Mouse (Mus musculus): Measurements from ENCODE around the gene Clcn2. TPM values are rescaled to one million over a fixed set of nuclear protein-coding genes. Genes with fewer than 3 reads are reported as not detected.

Clcn2 gene
- polyA plus RNA-seq, 1 experiment, result 122 TPM

DNA sequence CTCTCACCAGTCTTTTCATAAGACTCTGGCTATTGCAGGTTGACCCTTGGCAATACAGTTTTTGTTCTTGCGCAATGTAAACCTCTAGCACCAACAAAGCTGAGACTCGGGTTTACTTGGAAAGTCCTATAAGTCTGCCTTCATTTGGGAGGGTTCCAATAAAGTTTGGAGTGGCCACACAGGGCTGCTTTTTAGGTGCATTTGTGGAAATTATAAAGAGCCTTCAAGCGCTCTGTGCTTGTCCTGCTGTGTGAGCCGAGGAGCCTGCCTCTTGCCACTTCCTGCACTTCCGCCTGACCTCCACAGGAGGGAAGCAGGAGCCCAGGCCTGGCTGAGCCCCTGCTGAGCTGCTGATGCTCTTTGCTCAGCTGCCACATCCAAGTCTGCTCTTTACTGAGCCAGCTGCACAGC lies 6.8 kb upstream of the Clcn2 start:
- no peaks in the 10 kb centered on the region for H3K4me1 ChIP-seq (ENCODE audit: control insufficient read depth, insufficient read depth, low read length)
- no peak overlapping the region for H3K4me3 ChIP-seq (ENCODE audit: insufficient read depth, low read length)
- H3K27ac ChIP-seq (ENCODE audit: insufficient read depth, low read length), result no peak overlapping the region
- TF ChIP-seq POLR2A (IDR thresholded peaks at IDR 0.05; ENCODE audit: extremely low read depth, insufficient read depth, low read length), result no peak
- TF ChIP-seq CTCF (IDR thresholded peaks at IDR 0.05; ENCODE audit: extremely low read depth, insufficient read depth, low read length), result peak; percentile 63

DNA sequence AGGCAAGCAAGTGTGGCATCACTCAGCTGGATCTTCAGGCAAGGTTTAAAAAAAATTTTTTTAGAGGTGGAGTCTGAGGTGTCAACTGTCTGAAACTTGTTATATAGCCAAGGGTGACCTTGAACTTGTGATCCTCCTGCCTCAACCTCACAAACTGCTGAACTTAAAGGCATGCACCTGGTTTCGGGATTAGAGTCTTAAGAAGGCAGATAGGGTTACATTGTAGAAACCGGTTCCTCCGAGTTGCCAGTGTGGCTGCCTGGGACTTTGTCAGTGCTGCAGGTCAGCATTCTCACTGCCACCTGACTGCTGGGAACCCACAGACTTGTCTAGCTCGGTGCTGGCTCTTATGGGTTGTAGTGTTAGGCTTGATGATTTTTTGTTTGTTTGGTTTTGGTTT lies 5.7 kb upstream of the Clcn2 start:
- Histone ChIP-seq H3K27ac (ENCODE audit: insufficient read depth, low read length) (no peak overlapping the region), H3K4me3 (ENCODE audit: insufficient read depth, low read length) (no peak overlapping the region), H3K4me1 (ENCODE audit: control insufficient read depth, insufficient read depth, low read length) (no peaks in the 10 kb centered on the region)
- TF ChIP-seq POLR2A (IDR thresholded peaks at IDR 0.05; ENCODE audit: extremely low read depth, insufficient read depth, low read length) (no peak), CTCF (IDR thresholded peaks at IDR 0.05; ENCODE audit: extremely low read depth, insufficient read depth, low read length) (no peak)

DNA sequence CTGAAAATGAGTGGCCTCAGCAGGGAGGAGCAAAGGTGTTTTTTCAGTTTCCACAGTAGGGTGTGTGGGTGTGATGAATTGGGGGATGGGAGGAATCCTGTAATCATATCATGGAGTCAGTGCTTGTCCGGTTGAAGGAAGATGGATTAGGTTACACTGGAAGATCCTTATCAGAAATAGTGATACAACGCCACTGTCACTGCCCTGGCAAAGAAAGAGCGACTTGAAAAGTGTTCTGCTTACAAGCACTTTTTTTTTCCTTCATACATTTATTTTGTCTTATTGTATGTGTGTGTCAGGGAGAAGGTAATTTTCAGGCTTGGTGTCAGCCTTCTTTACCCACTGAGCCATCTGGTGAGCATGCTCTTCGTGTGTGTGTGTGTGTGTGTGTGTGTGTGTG lies 5.2 kb upstream of the Clcn2 start:
- TF ChIP-seq CTCF (IDR thresholded peaks at IDR 0.05; ENCODE audit: extremely low read depth, insufficient read depth, low read length) (no peak), POLR2A (IDR thresholded peaks at IDR 0.05; ENCODE audit: extremely low read depth, insufficient read depth, low read length) (no peak)
- Histone ChIP-seq H3K4me1 (ENCODE audit: control insufficient read depth, insufficient read depth, low read length) (no peaks in the 10 kb centered on the region), H3K4me3 (ENCODE audit: insufficient read depth, low read length) (no peak overlapping the region), H3K27ac (ENCODE audit: insufficient read depth, low read length) (no peak overlapping the region)

DNA sequence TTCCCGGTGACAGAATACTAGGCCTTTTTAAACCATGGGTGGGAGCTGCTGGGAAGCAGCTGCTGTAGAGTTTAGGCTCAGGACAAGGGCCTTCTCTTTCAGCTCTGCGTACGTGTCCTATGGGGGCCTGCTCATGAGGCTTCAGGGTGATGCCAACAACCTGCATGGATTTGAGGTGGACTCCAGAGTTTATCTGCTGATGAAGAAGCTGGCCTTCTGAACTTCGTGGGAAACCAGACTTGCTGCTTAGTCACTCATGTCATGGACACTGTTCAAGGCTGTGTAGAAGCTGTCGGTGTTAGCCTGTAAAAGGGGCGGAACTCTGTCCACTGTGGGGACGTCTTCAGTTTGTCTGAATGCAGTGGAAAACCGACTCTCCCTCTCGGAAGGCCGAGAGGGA lies 4.3 kb upstream of the Clcn2 start:
- Histone ChIP-seq H3K27ac (ENCODE audit: insufficient read depth, low read length) (no peak overlapping the region), H3K4me3 (ENCODE audit: insufficient read depth, low read length) (no peak overlapping the region), H3K4me1 (ENCODE audit: control insufficient read depth, insufficient read depth, low read length) (no peaks in the 10 kb centered on the region)
- no peak for TF ChIP-seq POLR2A (IDR thresholded peaks at IDR 0.05; ENCODE audit: extremely low read depth, insufficient read depth, low read length)
- no peak for TF ChIP-seq CTCF (IDR thresholded peaks at IDR 0.05; ENCODE audit: extremely low read depth, insufficient read depth, low read length)

DNA sequence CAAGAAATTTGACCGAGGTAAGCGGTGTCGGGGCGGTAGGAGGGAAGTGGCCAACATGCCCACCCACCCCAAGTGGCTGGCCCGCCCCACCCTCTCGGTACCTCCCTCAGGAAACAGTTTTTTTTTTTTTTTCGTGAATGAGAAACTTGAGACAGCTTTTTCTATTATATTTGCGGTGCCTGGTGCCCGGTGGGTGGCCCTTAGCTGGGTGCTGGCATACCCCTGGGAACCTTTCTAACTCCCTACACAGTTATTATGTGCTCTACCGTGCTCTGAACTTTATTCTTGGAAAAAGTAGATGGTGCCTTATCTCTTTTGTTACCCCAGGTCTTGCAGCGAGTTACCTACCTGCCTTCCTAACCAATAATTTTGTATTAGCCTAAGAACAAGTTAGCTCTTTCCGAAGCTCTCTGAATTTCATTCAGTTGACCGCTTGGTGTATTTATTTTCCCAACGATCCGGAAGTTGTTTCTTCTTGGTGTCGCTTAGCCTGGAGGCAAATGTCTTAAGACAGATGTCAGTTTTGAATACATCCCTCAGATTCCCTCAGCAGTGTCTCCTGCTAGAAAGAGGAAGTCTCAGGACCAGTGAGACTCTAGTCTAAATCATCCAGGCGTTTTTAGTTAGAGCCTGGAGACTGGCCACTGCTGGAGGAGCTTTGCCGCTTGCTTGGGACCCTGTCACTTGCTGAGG lies 578 bp upstream of the Clcn2 start:
- peak overlapping the region; percentile 72 for H3K4me3 ChIP-seq (ENCODE audit: insufficient read depth, low read length)
- H3K4me1 ChIP-seq (ENCODE audit: control insufficient read depth, insufficient read depth, low read length), result peaks cover 1% of the 10 kb centered on the region; the same call in 1 of the 2 replicates
- TF ChIP-seq CTCF (IDR thresholded peaks at IDR 0.05; ENCODE audit: extremely low read depth, insufficient read depth, low read length), result no peak
- no peak for TF ChIP-seq POLR2A (IDR thresholded peaks at IDR 0.05; ENCODE audit: extremely low read depth, insufficient read depth, low read length)
- H3K27ac ChIP-seq (ENCODE audit: insufficient read depth, low read length), result no peak overlapping the region

DNA sequence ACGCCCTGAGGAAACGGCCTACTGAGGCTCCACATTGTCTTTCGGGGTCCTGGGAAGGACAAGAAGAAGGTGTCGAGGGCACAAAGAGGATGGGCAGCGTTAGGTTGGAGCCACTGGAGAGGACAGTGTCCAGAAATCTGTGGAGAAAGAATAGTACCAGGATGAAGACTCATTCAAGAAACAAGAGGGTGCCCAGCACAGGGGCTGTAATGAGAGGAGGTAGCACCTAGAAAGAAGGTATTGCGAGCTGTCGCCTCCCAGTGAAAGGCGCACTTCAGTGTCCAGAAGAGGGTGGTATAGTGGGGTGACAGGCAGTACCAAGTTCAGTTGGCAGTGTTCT lies 735 bp downstream of the Clcn2 start:
- peak overlapping the region; percentile 81 for H3K27ac ChIP-seq (ENCODE audit: insufficient read depth, low read length)
- H3K4me3 ChIP-seq (ENCODE audit: insufficient read depth, low read length), result peak overlapping the region; percentile 72
- peaks cover 1% of the 10 kb centered on the region; the same call in 1 of the 2 replicates for H3K4me1 ChIP-seq (ENCODE audit: control insufficient read depth, insufficient read depth, low read length)
- TF ChIP-seq POLR2A (IDR thresholded peaks at IDR 0.05; ENCODE audit: extremely low read depth, insufficient read depth, low read length) (no peak), CTCF (IDR thresholded peaks at IDR 0.05; ENCODE audit: extremely low read depth, insufficient read depth, low read length) (0 out of 2 replicates have a peak, but pooled peaks have one; percentile 4)

DNA sequence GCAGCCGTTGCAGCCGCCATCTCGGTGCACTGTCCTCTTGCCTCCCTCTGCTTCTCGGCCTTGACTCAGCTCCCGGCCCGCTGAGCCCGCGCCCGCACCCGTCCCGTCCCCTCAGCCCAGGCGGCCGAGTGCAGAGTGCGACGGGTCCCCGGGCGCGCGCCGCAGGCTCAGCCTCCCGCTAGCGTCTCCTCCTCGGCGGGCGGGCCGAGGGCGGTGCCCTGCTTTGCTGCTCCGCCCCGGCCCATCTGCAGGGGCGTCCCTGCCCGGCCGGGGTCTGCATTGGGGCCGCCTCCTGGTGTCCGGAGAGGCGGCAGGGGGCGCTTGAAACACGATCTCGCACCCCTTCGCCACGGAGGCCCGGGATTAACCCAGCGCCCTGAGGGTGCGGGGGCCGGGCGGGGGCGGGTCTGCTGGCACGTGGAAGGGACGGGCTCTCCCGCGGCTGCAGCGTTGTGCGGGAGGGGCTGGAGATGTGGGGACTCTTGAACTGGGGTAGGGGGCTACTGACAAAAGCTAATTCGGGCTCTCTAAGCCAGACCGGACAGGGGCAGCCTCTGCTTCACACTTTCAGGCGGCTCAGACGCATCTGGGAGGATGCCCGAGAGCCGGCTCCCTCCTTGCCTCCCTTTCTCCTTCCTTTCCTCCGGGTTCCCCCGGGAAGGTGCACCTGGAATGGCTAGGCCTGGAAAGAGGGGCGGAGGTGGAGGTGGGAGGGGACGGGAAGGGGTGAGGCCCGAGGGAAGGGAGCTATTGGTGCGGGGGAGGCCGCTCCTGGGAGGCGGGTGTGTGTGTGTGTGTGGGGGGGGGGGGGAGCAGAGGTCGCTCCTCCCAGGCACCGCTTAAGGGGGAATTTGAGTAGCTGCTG lies 1.3 kb downstream of the Clcn2 start:
- H3K4me1 ChIP-seq (ENCODE audit: control insufficient read depth, insufficient read depth, low read length), result peaks cover 1% of the 10 kb centered on the region; the same call in 1 of the 2 replicates

DNA sequence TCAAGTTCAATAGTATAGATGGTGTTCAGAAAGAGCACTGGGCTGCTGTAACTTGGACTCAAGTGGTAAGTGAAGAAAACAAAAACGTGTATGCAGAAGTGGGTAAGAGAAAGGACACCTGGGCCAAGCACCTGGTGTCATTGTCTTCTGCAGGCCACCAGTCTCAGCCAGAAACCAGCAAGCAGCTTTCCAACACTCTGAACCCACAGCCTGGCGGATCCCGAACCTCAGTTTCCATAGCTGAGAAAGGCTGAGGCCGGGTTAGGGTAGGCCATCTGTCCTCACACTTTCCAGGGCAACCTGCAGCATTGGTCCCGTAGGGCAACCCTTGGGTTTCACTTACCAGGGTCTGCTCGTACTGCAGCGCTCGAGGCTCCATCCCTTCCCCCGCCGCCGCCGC lies 2.0 kb downstream of the Clcn2 start:
- TF ChIP-seq POLR2A (IDR thresholded peaks at IDR 0.05; ENCODE audit: extremely low read depth, insufficient read depth, low read length) (no peak), CTCF (IDR thresholded peaks at IDR 0.05; ENCODE audit: extremely low read depth, insufficient read depth, low read length) (no peak)
- peak overlapping the region; percentile 88 for H3K27ac ChIP-seq (ENCODE audit: insufficient read depth, low read length)
- peaks cover 1% of the 10 kb centered on the region; the same call in 1 of the 2 replicates for H3K4me1 ChIP-seq (ENCODE audit: control insufficient read depth, insufficient read depth, low read length)
- peak overlapping the region; percentile 72 for H3K4me3 ChIP-seq (ENCODE audit: insufficient read depth, low read length)

More for the DNA sequence above, 1.3 kb downstream of the Clcn2 start:
- Histone ChIP-seq H3K4me3 (ENCODE audit: insufficient read depth, low read length) (peak overlapping the region; percentile 72), H3K27ac (ENCODE audit: insufficient read depth, low read length) (peak overlapping the region; percentile 88)
- TF ChIP-seq POLR2A (IDR thresholded peaks at IDR 0.05; ENCODE audit: extremely low read depth, insufficient read depth, low read length), result peak; percentile 43; the same call in 1 of the 2 replicates
- no peak for TF ChIP-seq CTCF (IDR thresholded peaks at IDR 0.05; ENCODE audit: extremely low read depth, insufficient read depth, low read length)

DNA sequence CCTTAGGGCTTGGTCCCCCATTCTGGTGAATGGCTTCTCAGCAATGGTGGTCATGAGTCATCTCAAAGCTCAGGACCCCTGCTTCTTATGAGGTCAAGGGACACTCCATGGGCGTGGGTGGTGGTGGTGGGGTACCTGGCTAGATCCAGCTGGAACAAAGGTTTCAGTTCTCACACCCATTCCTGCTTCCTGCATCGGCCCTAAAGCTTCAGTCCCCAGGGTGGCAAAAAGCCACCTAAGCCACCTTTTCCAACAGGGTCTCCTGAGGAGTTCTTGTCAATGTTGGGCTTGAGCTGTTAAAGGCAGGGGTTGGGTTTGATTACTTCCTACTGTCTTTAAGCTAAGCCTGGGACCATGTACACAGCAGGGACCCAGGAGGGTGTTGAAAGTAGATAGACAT lies 2.4 kb downstream of the Clcn2 start:
- H3K27ac ChIP-seq (ENCODE audit: insufficient read depth, low read length), result no peak overlapping the region
- H3K4me1 ChIP-seq (ENCODE audit: control insufficient read depth, insufficient read depth, low read length), result peaks cover 1% of the 10 kb centered on the region; the same call in 1 of the 2 replicates
- H3K4me3 ChIP-seq (ENCODE audit: insufficient read depth, low read length), result peak overlapping the region; percentile 72
- no peak for TF ChIP-seq CTCF (IDR thresholded peaks at IDR 0.05; ENCODE audit: extremely low read depth, insufficient read depth, low read length)
- TF ChIP-seq POLR2A (IDR thresholded peaks at IDR 0.05; ENCODE audit: extremely low read depth, insufficient read depth, low read length), result no peak

Measured in cortical plate, adult 2 months (tissue).